Mouse (Mus musculus) left cerebral cortex, postnatal 10 days (tissue): Measurements from ENCODE around the gene Mrpl47. TPM values are rescaled to one million over a fixed set of nuclear protein-coding genes. Genes with fewer than 3 reads are reported as not detected.
"Not testable (repeated sequence)": the region's sequence is repeated elsewhere in the genome, so short reads cannot be mapped to it uniquely, and the experiment has no call there.

Experiments
- DNase-seq, 2 experiments: peaks; one replicate each; pipeline ENCODE4 v3.0.0; 2021 to 2022; ENCODE audit warnings: low spot score in 2 of 2, mixed read lengths in 1 of 2; ENCODE audit errors: extremely low spot score in 1 of 2
- intact Hi-C: fragments of 180-260 bp; cut with DNase I; formaldehyde crosslinking; loops from one replicate; pipeline ENCODE4 v1.15.1; 2025
- total RNA-seq, 2 experiments: library from RNA; stranded (reverse); gene quantifications; 2 replicates each; pipeline ENCODE4 v1.2.3; 2021

Gene Mrpl47
- total RNA-seq, 2 experiments from 2014 or later, result 18.9 to 24.0 TPM

DNA sequence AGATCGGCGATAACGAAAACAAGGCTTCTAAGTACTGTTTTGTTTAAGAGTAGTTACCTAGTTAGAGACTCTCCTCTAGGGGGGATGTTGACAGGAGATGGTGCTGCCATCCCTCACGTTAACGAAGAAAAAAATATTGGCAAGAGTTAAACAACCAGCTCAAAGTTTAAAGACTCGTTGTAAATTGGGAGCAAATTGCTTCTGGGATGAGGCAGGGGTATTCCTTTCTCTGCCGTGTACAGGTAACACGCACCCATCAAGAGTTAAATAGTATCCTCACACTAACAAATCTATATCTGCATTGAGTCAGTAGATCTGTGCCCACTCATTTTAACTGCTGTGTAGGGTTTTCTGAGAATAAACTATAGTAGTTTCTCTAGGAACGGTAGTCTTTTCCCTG, 28.0 kb downstream of the Mrpl47 start:
- no peak for DNase-seq
- intact Hi-C loops, result no loop called here

DNA sequence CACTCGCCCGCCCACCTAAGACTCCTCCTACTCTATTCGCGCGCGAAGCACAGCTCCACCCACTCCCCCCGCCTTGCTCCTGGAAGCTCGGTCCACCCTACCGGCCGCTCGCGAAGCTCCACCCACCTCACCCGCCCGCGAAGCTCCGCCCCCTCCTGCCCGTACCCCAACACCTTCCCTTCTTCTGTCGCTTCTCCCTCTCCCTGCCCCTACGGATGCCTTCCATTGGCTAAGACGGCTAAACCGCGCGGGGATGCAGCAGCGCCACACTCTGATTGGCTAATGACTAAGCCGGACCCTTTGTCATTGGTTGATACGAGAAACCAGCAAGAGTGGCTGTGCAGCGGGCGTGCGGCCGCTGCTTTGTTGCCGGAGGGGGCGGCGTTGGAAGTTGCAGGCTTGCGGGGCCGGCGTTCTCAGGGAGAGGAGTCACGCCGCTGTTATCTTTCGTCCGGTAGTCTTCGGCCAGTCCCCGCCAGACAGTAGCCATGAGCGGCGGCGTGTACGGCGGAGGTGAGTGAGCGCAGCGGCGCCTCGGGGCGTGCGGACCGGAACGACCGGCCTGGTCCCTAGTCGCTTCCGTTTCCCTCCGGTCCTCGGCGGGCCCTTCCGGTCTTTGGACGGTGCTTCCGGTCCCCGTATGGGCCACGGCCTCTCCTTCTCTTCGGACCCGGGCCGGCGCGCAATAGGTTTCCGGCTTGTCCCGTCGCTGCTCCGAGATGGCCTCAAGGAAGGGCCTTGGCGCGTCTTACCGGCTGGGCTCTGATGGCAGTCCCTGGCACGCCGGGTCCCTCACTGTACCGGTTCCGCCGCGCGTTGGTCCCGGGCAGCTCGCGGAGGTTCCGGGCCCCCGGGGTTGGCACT, 28.8 kb downstream of the Mrpl47 start:
- peak; percentile 97 to 98 for DNase-seq
- intact Hi-C loops, result no loop called here

DNA sequence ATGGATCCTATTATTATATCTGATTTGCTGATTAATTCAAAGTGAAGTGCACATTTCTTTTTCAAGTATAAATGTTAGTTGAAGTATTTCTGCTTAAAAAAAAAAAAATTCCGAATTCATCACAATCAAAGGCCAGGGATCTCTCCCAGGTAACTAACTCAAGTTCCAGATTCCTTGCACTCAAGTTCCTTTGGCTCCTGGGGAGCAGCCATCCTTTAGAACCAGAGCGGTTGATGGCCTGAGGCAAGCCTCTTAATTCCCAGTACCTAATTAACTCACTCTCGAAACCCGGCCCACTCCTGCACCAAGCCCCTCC, 29.4 kb downstream of the Mrpl47 start:
- intact Hi-C loops, result no loop called here
- no peak for DNase-seq

DNA sequence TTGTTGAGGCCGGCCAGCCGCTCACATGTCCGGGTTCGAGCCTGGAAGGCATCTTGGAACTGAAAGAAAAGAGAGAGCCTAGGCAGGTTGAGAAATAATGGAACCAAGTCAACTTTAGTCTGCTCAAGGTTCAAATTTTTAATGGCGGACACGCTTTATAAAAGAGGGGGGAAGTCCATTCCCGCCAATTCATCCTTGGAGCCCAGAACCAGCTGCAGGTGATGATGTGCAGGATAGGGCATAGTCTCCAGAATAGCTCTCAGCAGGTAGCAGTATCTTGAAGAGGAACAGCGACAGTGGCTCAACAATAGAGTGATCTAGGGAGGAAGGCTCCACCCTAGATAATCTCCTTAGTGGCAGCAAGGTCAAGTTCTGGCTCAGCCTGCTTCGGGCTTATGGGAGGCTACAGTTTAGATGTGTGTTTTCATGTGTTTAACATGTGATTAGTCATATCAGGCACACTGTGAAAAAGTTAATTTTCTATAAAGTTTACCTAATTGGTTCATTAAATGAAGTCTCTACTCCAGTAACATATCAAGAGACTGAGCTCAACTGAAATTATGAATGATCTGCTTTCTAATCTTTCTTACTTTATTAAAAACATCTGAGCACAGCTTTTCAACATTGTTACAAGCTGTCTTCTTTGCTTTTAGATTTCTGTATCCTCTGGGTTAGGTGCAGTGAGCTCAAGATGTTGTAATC, 31.6 kb downstream of the Mrpl47 start, which contains the start of gene Actl6a:
Gene Actl6a, plus strand, starts transcription at position 652 of the 702 bp plus-strand sequence.
- intact Hi-C loops, DNase-seq: not testable (repeated sequence)

DNA sequence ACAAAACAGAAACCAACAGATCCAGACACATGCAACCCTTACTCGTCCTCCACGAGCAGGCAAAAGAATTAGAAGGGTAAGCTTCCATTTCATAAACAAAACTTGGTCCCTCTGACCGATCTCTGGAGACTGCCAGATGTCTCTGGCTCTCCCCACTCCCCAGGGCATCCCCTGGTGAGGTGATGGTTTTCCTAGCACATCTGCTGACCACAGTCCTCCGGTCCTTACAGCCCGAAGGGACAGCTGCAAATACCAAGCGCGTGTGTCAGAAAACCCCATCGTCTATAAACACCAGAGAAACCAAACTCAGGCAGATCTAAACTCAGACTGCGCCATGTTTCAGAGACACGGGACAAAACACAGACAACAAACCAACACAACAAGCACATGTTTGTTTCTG, 32.8 kb downstream of the Mrpl47 start:
- intact Hi-C loops, DNase-seq: not testable (repeated sequence)

DNA sequence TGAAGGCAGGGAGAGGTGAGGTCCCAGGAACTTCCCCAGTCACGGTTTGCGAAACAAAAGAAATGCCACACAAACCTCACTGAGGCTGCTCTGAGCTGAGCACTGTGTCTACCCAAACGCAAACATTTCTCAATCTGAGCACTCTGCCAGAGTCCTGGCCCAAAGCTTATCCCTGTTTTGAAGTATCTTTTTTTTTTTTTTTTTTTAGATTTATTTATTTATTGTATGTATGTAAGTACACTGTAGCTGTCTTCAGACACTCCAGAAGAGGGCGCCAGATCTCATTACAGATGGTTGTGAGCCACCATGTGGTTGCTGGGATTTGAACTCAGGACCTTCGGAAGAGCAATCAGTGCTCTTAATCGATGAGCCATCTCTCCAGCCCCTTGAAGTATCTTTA, 33.4 kb downstream of the Mrpl47 start:
- DNase-seq, intact Hi-C loops: not testable (repeated sequence)

DNA sequence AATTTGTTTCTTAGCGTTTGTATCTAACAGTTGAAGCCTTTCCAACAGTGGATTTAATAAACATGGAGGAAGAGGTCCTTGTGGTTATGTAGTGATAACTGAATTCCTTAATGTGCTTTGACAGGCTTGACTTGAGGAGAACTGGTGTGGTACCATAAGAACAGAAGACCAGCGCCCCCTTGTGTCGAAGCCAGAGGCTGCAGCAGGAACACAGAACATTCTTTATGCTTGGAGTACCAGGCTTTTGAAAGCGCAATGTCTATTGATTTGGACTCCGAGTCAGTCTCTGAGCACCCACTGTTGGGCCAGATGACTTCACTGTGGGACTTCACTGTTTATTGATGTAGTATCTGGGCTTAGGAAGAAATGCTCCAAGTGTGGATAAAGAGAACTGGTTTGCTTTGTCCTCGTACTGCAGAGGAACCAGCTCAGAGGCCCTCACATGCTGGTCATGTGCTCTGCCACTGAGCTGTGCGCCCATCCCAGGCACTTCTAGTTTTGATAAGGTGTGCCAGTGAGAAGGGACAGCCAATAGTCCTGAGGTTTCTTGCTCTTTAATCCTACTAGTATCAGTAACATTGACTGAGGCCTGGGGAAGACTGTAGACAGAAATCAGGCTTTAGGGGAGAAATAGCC, 39.1 kb downstream of the Mrpl47 start:
- DNase-seq, result peak; percentile 90 to 93
- intact Hi-C loops, result loop anchor here (2.0 kb wide), 1 partner anchor 88 kb away; no protein-coding TSS in a partner anchor

DNA sequence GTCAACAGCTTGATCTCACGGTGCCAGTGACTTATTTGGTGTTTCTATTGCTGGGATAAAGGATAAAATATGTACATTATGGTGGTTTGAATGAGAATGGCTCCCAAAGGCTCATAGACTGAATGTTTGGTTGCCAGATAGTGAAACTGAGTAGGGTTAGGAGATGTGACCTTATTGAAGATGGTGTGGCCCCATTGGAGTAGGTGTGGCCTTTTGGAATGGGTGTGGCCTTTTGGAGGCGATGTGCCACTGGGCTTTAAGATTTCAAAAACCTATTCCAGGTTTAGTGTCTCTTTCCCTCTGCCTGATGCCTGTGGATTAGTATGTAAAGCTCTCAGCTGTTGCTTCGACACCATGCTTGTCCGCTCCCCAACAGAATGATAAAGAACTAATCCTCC, 41.8 kb downstream of the Mrpl47 start:
- intact Hi-C loops, result no loop called here
- no peak for DNase-seq

DNA sequence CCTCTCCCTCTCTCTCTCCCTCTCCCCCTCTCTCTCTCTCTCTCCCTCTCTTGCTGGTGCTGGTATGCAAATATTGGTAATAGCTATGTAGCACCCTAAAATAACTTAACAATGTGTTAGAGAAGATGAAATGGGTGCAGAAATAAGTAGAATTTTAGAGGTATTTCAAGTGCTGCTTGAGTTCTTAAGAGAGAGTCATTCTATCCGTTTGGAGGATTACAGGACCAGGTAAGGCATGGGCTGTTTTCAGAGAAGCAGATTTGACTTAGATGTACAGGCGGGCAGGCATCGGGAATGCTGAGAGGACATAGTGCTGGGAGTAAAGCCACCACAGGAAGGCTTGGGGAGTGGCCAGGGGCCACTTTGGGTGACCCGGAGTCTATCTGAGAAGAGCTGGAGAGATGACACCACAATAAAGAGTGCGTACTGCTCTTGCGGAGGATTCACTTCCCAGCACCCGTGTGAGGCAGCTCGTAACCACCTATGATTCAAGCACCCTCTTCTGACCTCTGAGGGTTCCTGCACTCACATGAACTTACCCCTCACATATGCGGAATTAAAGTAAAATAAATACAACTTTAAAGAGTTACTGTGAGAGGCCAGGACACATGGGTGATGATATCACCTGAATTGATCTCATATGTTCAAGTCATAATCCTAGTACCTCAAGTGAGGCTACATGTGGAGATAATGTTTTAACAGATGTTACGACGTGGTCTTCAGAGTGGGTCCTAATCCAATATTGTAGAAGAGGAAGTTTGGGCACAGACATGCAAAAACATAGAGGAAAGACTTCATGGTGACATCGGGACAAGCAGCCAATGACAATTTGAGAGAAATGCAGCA, 42.4 kb downstream of the Mrpl47 start:
- DNase-seq, result no peak
- intact Hi-C loops, result no loop called here

DNA sequence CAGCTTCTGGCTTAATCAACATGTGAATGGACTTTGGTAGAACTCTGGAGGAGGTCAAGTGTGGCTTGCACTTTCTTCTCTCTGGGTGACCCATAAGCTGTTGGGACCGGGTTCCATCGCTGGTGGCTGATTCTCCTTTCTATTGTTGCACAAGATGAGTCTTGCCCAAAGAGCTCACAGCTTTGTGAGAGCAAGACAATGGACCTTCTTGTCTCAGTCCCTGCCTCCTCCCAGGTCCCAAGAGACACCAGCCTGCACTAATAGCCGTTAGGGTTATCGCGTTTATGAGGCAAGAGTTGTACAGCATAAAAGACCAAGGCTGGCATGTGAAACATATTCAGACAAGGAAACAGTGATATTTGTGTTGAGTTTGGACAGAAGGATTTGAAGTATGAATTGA, 43.2 kb downstream of the Mrpl47 start:
- intact Hi-C loops, result no loop called here
- no peak for DNase-seq

DNA sequence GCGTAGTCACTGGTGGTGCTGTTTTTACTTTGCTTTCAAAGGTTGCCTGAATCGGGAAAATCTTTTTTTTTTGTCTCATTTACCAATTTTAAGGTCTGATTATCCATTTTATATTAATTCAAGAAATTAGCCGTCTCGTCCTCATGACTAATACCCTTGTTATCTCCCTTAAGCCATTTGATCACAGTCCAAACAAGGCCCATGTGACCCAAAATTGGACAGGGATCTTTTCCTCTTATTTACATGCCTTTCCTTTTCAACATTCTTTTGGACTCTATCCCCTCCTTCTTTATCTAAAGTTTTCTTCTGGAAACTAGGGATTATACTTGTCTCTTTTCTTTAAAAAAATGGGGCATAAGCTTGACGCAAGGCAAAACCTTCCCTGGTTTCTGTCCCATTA, 45.6 kb downstream of the Mrpl47 start:
- intact Hi-C loops, result no loop called here

DNA sequence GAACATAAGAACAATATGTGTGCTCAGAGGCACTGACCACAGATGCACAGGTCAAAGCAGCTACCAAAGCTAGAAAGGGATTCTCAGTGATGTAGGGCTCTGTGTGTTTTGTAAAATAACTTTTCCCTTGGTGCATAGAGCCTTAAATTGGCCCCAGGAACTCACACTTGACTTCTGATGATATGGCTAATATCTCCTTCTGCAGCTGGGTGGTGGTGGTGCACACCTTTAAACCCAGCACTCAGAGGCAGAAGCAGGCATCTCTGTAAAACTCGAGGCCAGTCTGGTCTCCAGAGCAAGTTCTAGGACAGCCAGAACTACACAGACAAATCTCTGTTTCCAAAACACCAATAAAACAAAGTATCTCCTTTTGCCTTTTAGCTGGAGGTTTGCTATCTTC, 46.5 kb downstream of the Mrpl47 start:
- intact Hi-C loops, result no loop called here
- no peak for DNase-seq

More for the DNA sequence above, 45.6 kb downstream of the Mrpl47 start:
- DNase-seq, result no peak

DNA sequence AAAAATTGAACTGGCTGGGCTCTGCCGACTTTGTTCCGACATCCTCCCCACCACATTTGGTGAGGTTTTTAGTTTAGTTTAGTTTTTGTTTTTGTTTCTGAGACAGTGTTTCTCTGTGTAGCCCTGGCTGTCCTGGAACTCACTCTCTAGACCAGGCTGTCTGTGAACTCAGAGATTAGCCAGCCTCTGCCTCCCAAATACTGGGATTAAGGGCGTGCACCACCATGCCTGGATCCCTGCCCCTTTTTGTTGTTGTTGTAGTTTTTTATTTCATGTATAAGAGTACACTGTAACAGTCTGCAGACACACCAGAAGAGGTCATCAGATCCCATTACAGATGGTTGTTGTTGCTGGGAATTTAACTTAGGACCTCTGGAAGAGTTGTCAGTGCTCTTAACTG, 47.4 kb downstream of the Mrpl47 start:
- intact Hi-C loops, result no loop called here
- no peak for DNase-seq

DNA sequence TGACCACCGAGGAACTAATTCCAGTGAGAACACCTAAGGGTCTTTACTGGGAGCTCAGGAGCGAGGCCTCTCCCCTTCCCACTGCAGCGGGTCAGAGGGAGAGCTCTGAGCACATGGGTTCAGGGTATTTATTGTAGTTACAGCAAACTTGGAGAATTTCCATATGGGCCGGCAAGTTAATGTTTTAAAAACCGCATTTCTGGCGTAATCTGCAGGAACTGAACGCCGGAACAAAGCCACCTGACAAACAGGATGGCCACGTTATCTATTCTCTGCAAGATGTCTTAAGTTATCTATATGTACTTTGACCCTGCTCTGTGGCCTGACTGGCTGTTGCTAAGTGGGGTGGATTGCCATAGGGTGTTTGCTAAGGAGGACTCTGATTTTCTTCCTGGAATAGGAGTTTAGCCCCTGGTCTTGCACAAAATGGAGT, 47.8 kb downstream of the Mrpl47 start:
- intact Hi-C loops, result no loop called here
- DNase-seq, result no peak

DNA sequence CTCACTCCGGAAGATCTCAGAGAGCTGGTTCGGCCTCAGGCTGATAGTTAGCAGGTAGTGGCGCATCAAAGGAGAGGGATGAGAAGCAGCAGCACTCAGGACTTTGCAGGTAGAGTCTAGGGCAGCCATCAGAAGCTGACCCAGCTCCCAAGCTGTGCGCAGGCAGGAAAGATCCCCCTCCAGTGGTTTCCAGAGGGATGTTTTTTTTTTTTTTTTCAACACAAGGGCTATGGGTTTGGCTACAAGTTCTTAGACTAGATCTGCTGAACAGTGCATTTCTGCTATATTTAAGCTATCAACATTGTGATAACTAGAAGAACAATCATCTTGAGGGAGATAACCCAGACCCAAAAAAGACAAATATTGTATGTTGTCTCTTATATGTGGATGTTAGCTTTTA, 50.2 kb downstream of the Mrpl47 start:
- no peak for DNase-seq
- intact Hi-C loops, result no loop called here

DNA sequence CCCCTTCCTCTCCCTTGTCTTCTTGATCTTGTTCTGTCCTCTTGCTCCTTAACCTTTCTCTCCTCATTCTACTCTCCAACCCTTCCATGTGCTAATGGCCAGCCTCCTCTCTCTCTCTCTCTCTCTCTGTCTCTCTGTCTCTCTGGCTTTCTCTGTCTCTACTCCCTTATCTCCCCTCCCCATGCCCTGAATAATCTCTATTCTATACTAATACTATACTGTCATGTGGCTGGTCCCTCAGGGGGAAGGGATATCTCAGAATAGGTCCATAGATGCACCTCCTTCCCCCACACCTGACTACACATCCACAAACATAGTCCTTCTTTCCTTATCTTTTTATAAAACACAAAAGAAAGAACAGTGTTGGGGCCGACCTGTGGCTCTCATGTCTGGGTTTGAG, 50.9 kb downstream of the Mrpl47 start:
- DNase-seq, result no peak
- intact Hi-C loops, result no loop called here

DNA sequence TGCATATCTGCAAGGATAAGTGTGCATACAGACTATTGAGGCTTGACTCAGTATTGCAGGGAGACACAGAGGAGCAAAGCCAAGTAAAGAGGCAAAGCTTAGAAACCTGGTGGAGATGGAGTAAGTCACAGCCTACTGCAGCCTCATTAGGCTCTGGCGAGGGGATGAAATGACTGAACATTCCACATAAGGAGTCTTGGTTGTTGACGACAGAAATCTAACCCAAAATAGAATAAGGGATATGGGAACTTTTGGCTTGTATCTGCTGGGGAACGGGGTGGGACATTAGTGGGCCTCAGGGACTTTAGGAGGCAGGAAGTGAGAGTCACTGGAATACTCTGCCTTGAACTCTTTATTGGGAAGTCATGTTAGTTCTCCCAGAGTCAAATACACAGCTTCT, 52.8 kb downstream of the Mrpl47 start:
- intact Hi-C loops, result no loop called here
- DNase-seq, result no peak

DNA sequence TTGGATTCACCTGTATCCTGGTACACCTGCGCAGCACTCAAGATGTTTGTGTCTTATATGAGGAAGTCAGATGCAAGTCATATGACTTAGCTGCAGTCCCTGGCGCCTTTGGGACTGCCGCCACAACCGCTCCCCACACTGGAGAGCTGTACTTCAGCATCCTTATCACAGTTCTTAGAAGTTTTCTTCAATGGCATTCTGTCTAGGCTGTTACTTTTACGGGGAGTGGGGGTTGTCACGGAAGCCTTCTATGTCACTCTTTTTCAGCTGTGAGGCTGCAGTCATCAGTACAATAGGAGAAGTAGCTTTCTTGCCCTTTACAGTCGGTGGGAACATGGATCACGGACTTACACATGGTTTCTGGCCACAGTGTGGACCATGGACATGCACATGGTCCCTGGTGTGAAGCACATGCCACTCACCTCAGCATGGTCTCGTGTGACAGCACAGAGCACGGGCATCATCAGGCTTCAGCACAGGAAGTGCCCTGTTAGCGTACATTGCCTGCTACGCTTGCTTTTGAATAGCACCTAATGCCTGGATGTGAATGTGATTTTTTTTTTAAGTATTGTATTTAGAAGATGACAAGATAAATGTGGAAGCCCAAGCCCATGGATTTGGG, 54.4 kb downstream of the Mrpl47 start:
- no peak for DNase-seq
- intact Hi-C loops, result no loop called here

DNA sequence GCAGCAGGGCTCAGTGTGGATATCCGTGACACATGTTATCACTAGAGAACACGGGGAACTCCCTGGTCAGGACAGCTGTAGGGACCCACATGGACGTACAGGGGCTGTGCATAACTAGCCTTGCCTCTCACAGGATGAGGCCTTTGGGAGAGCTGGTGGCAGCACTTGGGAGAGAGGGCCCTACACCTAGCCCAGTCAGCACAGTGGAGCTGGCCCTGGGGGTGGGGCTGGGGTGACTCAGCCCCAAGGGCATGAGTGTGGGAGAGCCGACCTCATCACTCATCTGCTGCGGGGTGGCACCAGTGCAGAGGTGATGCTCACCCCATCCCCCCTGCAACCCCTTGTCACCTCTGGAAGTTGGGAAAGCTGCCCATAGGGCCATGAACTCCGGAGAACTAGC, 61.0 kb downstream of the Mrpl47 start:
- DNase-seq, result no peak
- intact Hi-C loops, result no loop called here
